Mouse (Mus musculus) embryo, embryonic 10.5 days (tissue): ENCODE measurements around the gene Mgarp.

Source experiments
- DNase-seq: peaks from one replicate; pipeline ENCODE4 v3.0.0-alpha.2; 2015; ENCODE audit warnings: low spot score

Gene Mgarp

DNA sequence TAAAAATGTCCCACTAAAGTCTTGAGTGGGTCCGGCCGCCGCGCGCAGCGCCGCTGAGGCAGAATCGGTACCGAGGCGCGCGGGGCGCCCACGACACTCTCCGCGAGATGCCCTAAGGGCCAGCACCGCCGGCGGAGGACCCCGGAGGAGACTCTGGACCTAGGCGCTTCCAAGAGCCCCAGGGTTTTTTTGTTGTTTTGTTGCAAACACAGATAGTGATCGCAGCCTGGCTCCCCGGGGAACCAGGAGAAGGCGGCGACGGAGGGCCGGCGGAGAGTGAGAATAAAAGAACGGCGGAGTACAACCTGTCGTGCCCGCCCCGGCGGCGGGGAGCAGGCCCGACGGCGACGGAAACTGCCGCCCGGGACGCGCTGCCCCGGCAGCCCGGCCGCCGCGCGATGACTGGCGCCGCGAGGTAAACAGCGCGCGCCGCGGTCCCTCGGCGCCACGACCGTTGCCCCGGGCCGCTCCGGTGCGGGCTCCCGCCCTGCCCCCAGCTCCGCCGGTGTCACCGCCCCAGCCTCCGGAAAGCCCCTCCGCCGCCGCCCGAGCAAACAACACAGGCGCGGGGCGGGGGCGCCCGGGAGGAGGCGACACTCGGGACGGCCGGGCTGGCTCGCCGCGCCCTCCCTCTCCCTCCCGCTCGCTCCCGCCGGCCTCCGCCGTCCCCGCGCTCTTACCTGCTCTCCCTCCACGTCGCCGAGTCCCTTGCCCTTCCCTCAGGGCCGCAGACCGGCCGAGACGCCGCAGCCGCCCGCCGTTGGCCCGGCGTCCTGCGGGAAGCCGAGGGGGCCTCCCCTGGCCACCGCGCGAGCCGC, 56.6 kb downstream of the Mgarp start:
- peak; percentile 58 for DNase-seq

DNA sequence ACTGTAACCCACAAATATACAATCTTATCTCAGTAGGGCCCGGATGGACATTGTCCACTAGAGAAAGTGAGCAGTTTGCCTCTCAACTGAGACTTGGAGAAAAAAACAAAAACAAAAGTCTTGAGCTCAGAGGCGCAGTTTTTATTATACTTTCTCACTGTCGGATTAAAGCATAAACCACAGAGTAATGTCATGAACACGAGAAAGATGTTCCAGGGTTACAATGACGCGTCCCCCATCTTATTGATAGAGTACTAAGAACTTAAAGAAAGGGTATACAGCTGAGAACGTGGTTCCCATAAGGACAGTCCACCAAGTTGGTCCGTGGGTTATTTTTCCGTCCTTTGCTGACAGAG, 57.2 kb downstream of the Mgarp start:
- peak; percentile 45 for DNase-seq
